Mouse (Mus musculus) granulocyte monocyte progenitor cell, adult 5-6 weeks (primary cell): ENCODE results near the gene Syn1. TPM values are rescaled to one million over a fixed set of nuclear protein-coding genes. Genes with fewer than 3 reads are reported as not detected.

Experiments used
- ATAC-seq: replicated peaks from 2 replicates; pipeline ENCODE4 v1.8.0; 2016; ENCODE audit warnings: mild to moderate bottlenecking, moderate TSS enrichment, inconsistent platforms; ENCODE audit not compliant: poor library complexity, severe bottlenecking
- total RNA-seq, 2 experiments: library from RNA; stranded (forward) in 1 of 2; stranded (reverse) in 1 of 2; fragments of 200-712, 200-1000 nt in 1 of 2; fragments of >200 nt in 1 of 2; fragmentation: Nextera tagmentation in 1 of 2; gene quantifications; 2 replicates each; pipeline ENCODE4 v1.2.3; 2014 to 2017

Syn1 gene
- not detected in 2 replicates for total RNA-seq (2014; fragmentation: Nextera tagmentation)
- not detected in 2 replicates for total RNA-seq (2017)

GRCm38 (mm10) chrX:20920844-20921364, at the start of gene Syn1:
Syn1 (minus strand) TSS chrX:20921004.
- ATAC-seq: peak; percentile 99

- peak; percentile 99 for ATAC-seq
Measured at GRCm38 (mm10) chrX:20961477-20962378, 40.9 kb upstream of the Syn1 start, which contains the start of gene Uxt. Uxt (minus strand) TSS chrX:20962017.

GRCm38 (mm10) chrX:20950191-20950880, 29.5 kb upstream of the Syn1 start, which contains the start of gene Elk1:
Elk1 (minus strand) TSS chrX:20950608.
- peak; percentile 97 for ATAC-seq

- peak; percentile 36; the same call in 1 of the 2 replicates for ATAC-seq
Measured at GRCm38 (mm10) chrX:20946055-20946454, 25.3 kb upstream of the Syn1 start.

GRCm38 (mm10) chrX:20931963-20932362, 11.2 kb upstream of the Syn1 start:
- peak; percentile 85 for ATAC-seq

- peak; percentile 85 for ATAC-seq
Measured at GRCm38 (mm10) chrX:20931364-20931763, 10.6 kb upstream of the Syn1 start, which contains the start of gene Cfp. Cfp (minus strand) TSS chrX:20931555.

- ATAC-seq: peak; percentile 52
Measured at GRCm38 (mm10) chrX:20929859-20930258, 9.1 kb upstream of the Syn1 start.

GRCm38 (mm10) chrX:20924976-20925375, 4.2 kb upstream of the Syn1 start:
- no peak for ATAC-seq

GRCm38 (mm10) chrX:20923506-20923905, 2.7 kb upstream of the Syn1 start:
- no peak for ATAC-seq

- ATAC-seq: no peak
Measured at GRCm38 (mm10) chrX:20921366-20921765, 562 bp upstream of the Syn1 start.

GRCm38 (mm10) chrX:20920249-20920843, 458 bp downstream of the Syn1 start:
- peak; percentile 14; the same call in 1 of the 2 replicates for ATAC-seq

- ATAC-seq: no peak
Measured at GRCm38 (mm10) chrX:20915075-20915474, 5.7 kb downstream of the Syn1 start.

- ATAC-seq: no peak
Measured at GRCm38 (mm10) chrX:20913726-20914125, 7.1 kb downstream of the Syn1 start.

GRCm38 (mm10) chrX:20910074-20910473, 10.7 kb downstream of the Syn1 start:
- ATAC-seq: no peak

GRCm38 (mm10) chrX:20875241-20875640, 45.6 kb downstream of the Syn1 start:
- no peak for ATAC-seq

GRCm38 (mm10) chrX:20872928-20873500, 47.8 kb downstream of the Syn1 start:
- peak; percentile 37 for ATAC-seq

- peak; percentile 74 for ATAC-seq
Measured at GRCm38 (mm10) chrX:20869962-20870513, 50.8 kb downstream of the Syn1 start, which contains the start of gene Timp1. Timp1 (plus strand) TSS chrX:20870166.

- no peak for ATAC-seq
Measured at GRCm38 (mm10) chrX:20869203-20869602, 51.6 kb downstream of the Syn1 start.

GRCm38 (mm10) chrX:20868091-20868490, 52.7 kb downstream of the Syn1 start:
- ATAC-seq: 0 out of 2 replicates have a peak, but pooled peaks have one; percentile 12
